ENCODE assay signal across 8 mouse cellular contexts in the genomic region with DNA sequence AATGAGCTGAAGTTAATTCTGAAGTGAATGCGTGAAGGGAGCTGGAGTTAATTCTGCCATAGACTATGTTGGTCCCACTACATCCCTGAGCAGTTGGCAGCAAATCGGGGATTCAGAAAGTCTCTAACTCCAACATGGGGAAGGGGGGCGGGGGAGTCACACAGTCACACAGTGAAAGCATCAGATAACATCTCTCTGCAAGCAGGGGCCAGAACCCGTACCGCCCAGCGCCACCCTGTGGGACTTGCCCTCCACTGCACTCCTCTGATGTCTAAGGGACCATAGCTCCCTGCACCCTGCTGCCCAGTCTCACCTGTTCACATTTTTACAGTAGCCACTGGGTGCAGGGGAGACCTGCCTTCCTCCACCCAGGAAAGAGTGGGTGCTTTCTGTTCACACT.
DNase-seq lines count a peak whose midpoint lies in the region; ATAC-seq and TF ChIP-seq lines count a peak whose summit lies in the region.
"Had no signal": no experiment of that assay in that cellular context is flagged by ENCODE, and none has a peak within 500 bp of the region (broad histone marks: within the 10 kb centered on the region; RNA-seq: fewer than 3 reads in every experiment).

No protein-coding gene starts in this region.

- H3K36me3 ChIP-seq in kidney, adult 2 months (ENCODE audit: control insufficient read depth, insufficient read depth, low read length), result no peaks in the 10 kb centered on the region
- H3K36me3 ChIP-seq in kidney, embryonic 16.5 days (ENCODE audit: insufficient read depth, low read length), result no peaks in the 10 kb centered on the region
- H3K36me3 ChIP-seq in thymus, adult 2 months (ENCODE audit: control insufficient read depth, insufficient read depth, low read length), result no peaks in the 10 kb centered on the region
- 0 out of 2 replicates have a peak, but pooled peaks cover 5% of the 10 kb centered on the region for H3K36me3 ChIP-seq in embryonic facial prominence, embryonic 13.5 days
- no peaks in the 10 kb centered on the region for H3K36me3 ChIP-seq in stomach, postnatal 0 days (ENCODE audit: control insufficient read depth, insufficient read depth, low read length)

- H3K27ac ChIP-seq in kidney, adult 2 months (ENCODE audit: insufficient read depth, low read depth, low read length), result no peak overlapping the region
- no peak overlapping the region for H3K27ac ChIP-seq in kidney, embryonic 16.5 days (ENCODE audit: low read length)
- no peak overlapping the region for H3K27ac ChIP-seq in thymus, adult 2 months (ENCODE audit: control insufficient read depth, insufficient read depth, low read length)
- H3K27ac ChIP-seq in embryonic facial prominence, embryonic 13.5 days, result peak overlapping the region; percentile 28; the same call in 1 of the 2 replicates
- H3K27ac ChIP-seq in stomach, postnatal 0 days (replicated peaks), result no peak overlapping the region

- no peaks in the 10 kb centered on the region for H3K27me3 ChIP-seq in kidney, adult 2 months (replicated peaks; ENCODE audit: control insufficient read depth, insufficient read depth, low read length)
- no peaks in the 10 kb centered on the region for H3K27me3 ChIP-seq in kidney, embryonic 16.5 days (ENCODE audit: insufficient read depth, low read length)
- no peaks in the 10 kb centered on the region for H3K27me3 ChIP-seq in thymus, adult 2 months (ENCODE audit: control insufficient read depth, insufficient read depth, low read length)
- no peaks in the 10 kb centered on the region for H3K27me3 ChIP-seq in embryonic facial prominence, embryonic 13.5 days
- H3K27me3 ChIP-seq in stomach, postnatal 0 days (ENCODE audit: control insufficient read depth, insufficient read depth, low read length), result no peaks in the 10 kb centered on the region

- WGBS in kidney, adult 2 months, result 49% methylated on average over 6 of the region's 6 CpGs
- WGBS in kidney, embryonic 16.5 days, result 20% methylated on average over 6 of the region's 6 CpGs
- WGBS in thymus, adult 2 months, result 50% methylated on average over 6 of the region's 6 CpGs
- WGBS in embryonic facial prominence, embryonic 13.5 days, result 10% methylated on average over 6 of the region's 6 CpGs
- 32% methylated on average over 6 of the region's 6 CpGs for WGBS in stomach, postnatal 0 days

- H3K4me3 ChIP-seq in kidney, adult 2 months (ENCODE audit: insufficient read depth, low read depth, low read length), result no peak overlapping the region
- no peak overlapping the region for H3K4me3 ChIP-seq in kidney, embryonic 16.5 days (ENCODE audit: low read length)
- no peak overlapping the region for H3K4me3 ChIP-seq in thymus, adult 2 months (ENCODE audit: control insufficient read depth, insufficient read depth, low read length)
- H3K4me3 ChIP-seq in embryonic facial prominence, embryonic 13.5 days, result no peak overlapping the region
- no peak overlapping the region for H3K4me3 ChIP-seq in stomach, postnatal 0 days (ENCODE audit: low read depth, low read length)
- H3K4me3 ChIP-seq: myocyte had no signal

- 0 out of 2 replicates have a peak, but pooled peaks have one; percentile 27 for TF ChIP-seq CTCF in kidney, adult 2 months (conservative IDR thresholded peaks at IDR 0.05; ENCODE audit: insufficient read depth, insufficient read length, low read depth, low read length)
- TF ChIP-seq CTCF in thymus, adult 2 months (IDR thresholded peaks at IDR 0.05; ENCODE audit: borderline replicate concordance, control insufficient read depth, extremely low read depth, insufficient read depth, low read length, poor library complexity), result no peak
- TF ChIP-seq CTCF in stomach, postnatal 0 days (IDR thresholded peaks at IDR 0.05; ENCODE audit: low read depth), result peak; percentile 62

- ATAC-seq in kidney, embryonic 16.5 days (ENCODE audit: low FRiP score, low TSS enrichment), result no peak
- no peak for ATAC-seq in embryonic facial prominence, embryonic 13.5 days (ENCODE audit: insufficient number of reproducible peaks, insufficient read depth, low FRiP score, low TSS enrichment, low read depth)
- no peak for ATAC-seq in stomach, postnatal 0 days (ENCODE audit: low FRiP score, low TSS enrichment)

- no peak overlapping the region for H3K4me2 ChIP-seq in kidney, embryonic 16.5 days (replicated peaks; ENCODE audit: low read depth, low read length)
- no peak overlapping the region for H3K4me2 ChIP-seq in embryonic facial prominence, embryonic 13.5 days
- H3K4me2 ChIP-seq in stomach, postnatal 0 days (replicated peaks; ENCODE audit: low read depth), result no peak overlapping the region

- H3K4me1 ChIP-seq in kidney, adult 2 months (ENCODE audit: control insufficient read depth, insufficient read depth, low read length), result no peaks in the 10 kb centered on the region
- H3K4me1 ChIP-seq in kidney, embryonic 16.5 days (ENCODE audit: insufficient read depth, low read length), result peaks cover 44% of the 10 kb centered on the region
- no peaks in the 10 kb centered on the region for H3K4me1 ChIP-seq in thymus, adult 2 months (replicated peaks; ENCODE audit: control insufficient read depth, insufficient read depth, low read length)
- peaks cover 59% of the 10 kb centered on the region for H3K4me1 ChIP-seq in embryonic facial prominence, embryonic 13.5 days
- H3K4me1 ChIP-seq in stomach, postnatal 0 days (replicated peaks; ENCODE audit: control insufficient read depth, insufficient read depth), result peaks cover 2% of the 10 kb centered on the region

- H3K9ac ChIP-seq in kidney, embryonic 16.5 days (replicated peaks; ENCODE audit: low read length), result no peak overlapping the region
- H3K9ac ChIP-seq in embryonic facial prominence, embryonic 13.5 days, result no peak overlapping the region
- H3K9ac ChIP-seq in stomach, postnatal 0 days (ENCODE audit: low read length), result no peak overlapping the region

- no peak for TF ChIP-seq POLR2A in kidney, adult 2 months (IDR thresholded peaks at IDR 0.05; ENCODE audit: low read depth, low read length)
- no peak for TF ChIP-seq POLR2A in thymus, adult 2 months (IDR thresholded peaks at IDR 0.05; ENCODE audit: control insufficient read depth, extremely low read depth, insufficient read depth, low read length, poor library complexity)

- H3K9me3 ChIP-seq in kidney, embryonic 16.5 days (ENCODE audit: low read length), result no peaks in the 10 kb centered on the region
- H3K9me3 ChIP-seq in embryonic facial prominence, embryonic 13.5 days, result no peaks in the 10 kb centered on the region
- H3K9me3 ChIP-seq in stomach, postnatal 0 days (ENCODE audit: control insufficient read depth, low read length), result no peaks in the 10 kb centered on the region

- TF ChIP-seq EP300 in stomach, postnatal 0 days (optimal IDR thresholded peaks at IDR 0.05), result no peak

- DNase-seq in kidney, adult 2 months, result no peak
- peak; percentile 28 for DNase-seq in thymus, postnatal 4 days
- DNase-seq in thymus, adult 2 months, result no peak
- DNase-seq in stomach, postnatal 0 days (ENCODE audit: low spot score), result no peak
- no peak for DNase-seq in ovary, adult 18-20 months (ENCODE audit: low spot score)
